Mouse (Mus musculus): ENCODE results near the gene Pnmal2.
A peak's percentile ranks its signal among the peaks of the same experiment; 100 is the strongest.

DNA sequence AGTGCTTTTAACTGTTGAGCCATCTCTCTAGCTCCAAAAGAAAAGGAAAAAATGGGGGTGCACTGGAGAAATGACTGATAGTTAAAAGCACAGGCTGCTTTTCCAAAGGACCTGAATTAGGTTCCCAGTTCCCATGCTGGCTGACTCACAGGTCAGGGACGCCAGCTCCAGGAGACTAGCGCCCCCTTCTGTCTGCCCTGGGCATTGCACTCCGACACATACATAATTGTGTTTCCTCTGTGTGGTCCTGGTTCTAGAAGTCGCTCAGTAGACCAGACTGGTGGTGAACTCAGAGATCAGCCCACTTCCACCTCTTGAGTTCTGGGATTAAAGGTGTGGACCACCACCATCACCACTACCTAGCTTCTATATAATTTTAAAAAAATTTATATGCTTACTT, 7.2 kb upstream of the Pnmal2 start:
- no peak for TF ChIP-seq POLR2A (IDR thresholded peaks at IDR 0.05; ENCODE audit: control insufficient read depth in 1 of 2, insufficient read depth in 1 of 2, low read depth in 1 of 2, low read length in 2 of 2, poor library complexity in 1 of 2)
- peak; percentile 27; the same call in 1 of the 2 replicates for TF ChIP-seq SMC3 (IDR thresholded peaks at IDR 0.05; ENCODE audit: low read depth, low read length)
- peak; percentile 72 to 93 (median 80) for TF ChIP-seq CTCF (IDR thresholded peaks at IDR 0.05 in 2 of 3, conservative IDR thresholded peaks at IDR 0.05 in 1 of 3; ENCODE audit: control insufficient read depth in 1 of 3, insufficient read depth in 1 of 3, low read depth in 2 of 3, low read length in 3 of 3, poor library complexity in 1 of 3, severe bottlenecking in 1 of 3)
